Mouse (Mus musculus) embryonic facial prominence, embryonic 11.5 days (tissue): ENCODE data around the gene Nampt. TPM values are rescaled to one million over a fixed set of nuclear protein-coding genes. Genes with fewer than 3 reads are reported as not detected.
"Not testable (repeated sequence)": the region's sequence is repeated elsewhere in the genome, so short reads cannot be mapped to it uniquely, and the experiment has no call there.

Experiments
- ATAC-seq: fragments of 200-750 bp; cut with Nextera tagmentation; replicated peaks from 2 replicates; pipeline ENCODE4 v1.8.0; 2017; ENCODE audit warnings: low read depth; ENCODE audit not compliant: insufficient number of reproducible peaks, low FRiP score, low TSS enrichment
- DNase-seq: peaks from one replicate; pipeline ENCODE4 v3.0.0-alpha.2; 2015; ENCODE audit warnings: low spot score
- H3K27ac ChIP-seq: fragments of 300-500 bp; sonication (generic); replicated peaks from 2 replicates; pipeline ENCODE4 v1.5.1; 2014; ENCODE audit warnings: mild to moderate bottlenecking, low read depth, low read length, control low read depth
- H3K27me3 ChIP-seq: fragments of 300-500 bp; sonication (generic); 2 replicates; pipeline ENCODE4 v1.6.1; 2014; ENCODE audit warnings: mild to moderate bottlenecking, low read length, moderate library complexity, mixed read lengths; ENCODE audit not compliant: control insufficient read depth, insufficient read depth
- H3K36me3 ChIP-seq: fragments of 300-500 bp; sonication (generic); replicated peaks from 2 replicates; pipeline ENCODE4 v1.6.1; 2014; ENCODE audit warnings: low read depth, mild to moderate bottlenecking, low read length, moderate library complexity, mixed read lengths; ENCODE audit not compliant: control insufficient read depth, insufficient read depth
- H3K4me1 ChIP-seq: fragments of 300-500 bp; sonication (generic); 2 replicates; pipeline ENCODE4 v1.6.1; 2014; ENCODE audit warnings: low read length, mixed read lengths; ENCODE audit not compliant: control insufficient read depth, insufficient read depth
- H3K4me2 ChIP-seq: fragments of 300-500 bp; sonication (generic); 2 replicates; pipeline ENCODE4 v1.6.1; 2014; ENCODE audit warnings: low read depth, mild to moderate bottlenecking, control low read depth, low read length, moderate library complexity
- H3K4me3 ChIP-seq: fragments of 300-500 bp; sonication (generic); 2 replicates; pipeline ENCODE4 v1.5.1; 2014; ENCODE audit warnings: low read depth, low read length, control low read depth
- H3K9ac ChIP-seq: fragments of 300-500 bp; sonication (generic); replicated peaks from 2 replicates; pipeline ENCODE4 v1.6.1; 2014; ENCODE audit warnings: mild to moderate bottlenecking, control low read depth, low read length
- H3K9me3 ChIP-seq: fragments of 300-500 bp; sonication (generic); replicated peaks from 2 replicates; pipeline ENCODE4 v1.6.1; 2016; ENCODE audit warnings: mild to moderate bottlenecking, low read length, inconsistent platforms, mixed read lengths; ENCODE audit not compliant: control insufficient read depth
- WGBS: fragments of 180-500 bp; shearing (Covaris S2); extraction: QIAGEN DNeasy Blood & Tissue Kit; methylation state at CpG from one replicate; pipeline ENCODE4 v1.1.7; 2014; 5-methylcytosine and 5-hydroxymethylcytosine counted together
- polyA plus RNA-seq: library from polyadenylated mRNA; unstranded; fragments of >200 nt; fragmentation: Nextera tagmentation; extraction: Ambion mirVana; gene quantifications from 2 replicates; pipeline ENCODE4 v1.2.1, GENCODE M21; 2014

The Nampt gene
- polyA plus RNA-seq, 1 experiment from 2014 or later: 39.8 TPM

GRCm38 (mm10) chr12:32891271-32891670, 71.9 kb downstream of the Nampt start:
- not testable (repeated sequence) for H3K9me3 ChIP-seq, H3K4me1 ChIP-seq, H3K9ac ChIP-seq, H3K27me3 ChIP-seq, H3K36me3 ChIP-seq, ATAC-seq, H3K4me2 ChIP-seq, H3K4me3 ChIP-seq, DNase-seq, H3K27ac ChIP-seq
- 87% methylated on average over 13 of the region's 13 CpGs for WGBS

GRCm38 (mm10) chr12:32893212-32893611, 73.9 kb downstream of the Nampt start:
- H3K9me3 ChIP-seq: no peaks in the 10 kb centered on the region
- no peak overlapping the region for H3K9ac ChIP-seq
- H3K4me3 ChIP-seq: no peak overlapping the region
- H3K27ac ChIP-seq: no peak overlapping the region
- H3K27me3 ChIP-seq: 0 out of 2 replicates have a peak, but pooled peaks cover 2% of the 10 kb centered on the region
- WGBS: 36% methylated on average over 12 of the region's 12 CpGs
- peak; percentile 63; the same call in 1 of the 2 replicates for ATAC-seq
- H3K36me3 ChIP-seq: no peaks in the 10 kb centered on the region
- H3K4me2 ChIP-seq: no peak overlapping the region
- H3K4me1 ChIP-seq: no peaks in the 10 kb centered on the region
- peak; percentile 63 for DNase-seq

- no peaks in the 10 kb centered on the region for H3K4me1 ChIP-seq
- H3K36me3 ChIP-seq: no peaks in the 10 kb centered on the region
- H3K27ac ChIP-seq: no peak overlapping the region
- H3K4me2 ChIP-seq: no peak overlapping the region
- no peak overlapping the region for H3K4me3 ChIP-seq
- DNase-seq (no peak), ATAC-seq (no peak)
- 81% methylated on average over 1 of the region's 1 CpGs for WGBS
- H3K9me3 ChIP-seq: no peaks in the 10 kb centered on the region
- no peak overlapping the region for H3K9ac ChIP-seq
- H3K27me3 ChIP-seq: 0 out of 2 replicates have a peak, but pooled peaks cover 2% of the 10 kb centered on the region
These were observed 76.5 kb downstream of the Nampt start for GRCm38 (mm10) chr12:32895806-32896205.

- no peak overlapping the region for H3K27ac ChIP-seq
- no peak for DNase-seq
- no peaks in the 10 kb centered on the region for H3K4me1 ChIP-seq
- 81% methylated on average over 7 of the region's 7 CpGs for WGBS
- no peak overlapping the region for H3K9ac ChIP-seq
- no peak for ATAC-seq
- H3K4me2 ChIP-seq: no peak overlapping the region
- H3K36me3 ChIP-seq: no peaks in the 10 kb centered on the region
- 0 out of 2 replicates have a peak, but pooled peaks cover 2% of the 10 kb centered on the region for H3K27me3 ChIP-seq
- no peak overlapping the region for H3K4me3 ChIP-seq
- H3K9me3 ChIP-seq: no peaks in the 10 kb centered on the region
These were observed 77.2 kb downstream of the Nampt start for GRCm38 (mm10) chr12:32896496-32896895.

GRCm38 (mm10) chr12:32897199-32898120, 78.1 kb downstream of the Nampt start:
- Histone ChIP-seq H3K27me3 (0 out of 2 replicates have a peak, but pooled peaks cover 2% of the 10 kb centered on the region), H3K27ac (no peak overlapping the region), H3K4me2 (no peak overlapping the region), H3K4me3 (no peak overlapping the region), H3K4me1 (no peaks in the 10 kb centered on the region), H3K9ac (no peak overlapping the region), H3K9me3 (no peaks in the 10 kb centered on the region), H3K36me3 (no peaks in the 10 kb centered on the region)
- WGBS: 48% methylated on average over 13 of the region's 13 CpGs
- ATAC-seq (peak; percentile 74), DNase-seq (peak; percentile 92)

- ATAC-seq (no peak), DNase-seq (no peak)
- no peaks in the 10 kb centered on the region for H3K4me1 ChIP-seq
- no peaks in the 10 kb centered on the region for H3K9me3 ChIP-seq
- no peak overlapping the region for H3K9ac ChIP-seq
- H3K4me3 ChIP-seq: no peak overlapping the region
- H3K4me2 ChIP-seq: no peak overlapping the region
- WGBS: 83% methylated on average over 3 of the region's 3 CpGs
- 0 out of 2 replicates have a peak, but pooled peaks cover 2% of the 10 kb centered on the region for H3K27me3 ChIP-seq
- H3K36me3 ChIP-seq: no peaks in the 10 kb centered on the region
- H3K27ac ChIP-seq: no peak overlapping the region
These were observed 81.7 kb downstream of the Nampt start for GRCm38 (mm10) chr12:32901005-32901404.

Other genes starting within 250 kb of the Nampt start
- gene Sypl, start 134.3 kb downstream of the Nampt start, polyA plus RNA-seq: 66.7 and 79.3 TPM in 2 replicates